Mouse (Mus musculus): Measurements from ENCODE around the gene Cisd2. TPM values are rescaled to one million over a fixed set of nuclear protein-coding genes. Genes with fewer than 3 reads are reported as not detected.

Cisd2 gene
- polyA plus RNA-seq, 1 experiment from 2014 or later = 70.2 TPM

Other genes starting within 250 kb of the Cisd2 start
- 5.4 and 7.4 TPM in 2 replicates for gene Cenpe, start 211.4 kb downstream of the Cisd2 start, polyA plus RNA-seq (2015; fragmentation: Nextera tagmentation; extraction: Ambion mirVana)
- 3.5 and 4.2 TPM in 2 replicates for gene Bdh2, start 142.7 kb downstream of the Cisd2 start, polyA plus RNA-seq (2015; fragmentation: Nextera tagmentation; extraction: Ambion mirVana)
- 1.5 and 1.9 TPM in 2 replicates for gene Slc9b2, start 116.2 kb downstream of the Cisd2 start, polyA plus RNA-seq (2015; fragmentation: Nextera tagmentation; extraction: Ambion mirVana)
- gene Slc9b1, start 75.9 kb downstream of the Cisd2 start, polyA plus RNA-seq (2015; fragmentation: Nextera tagmentation; extraction: Ambion mirVana) = not detected in 2 replicates
- 425 and 477 TPM in 2 replicates for gene Ube2d3, start 14.2 kb upstream of the Cisd2 start, polyA plus RNA-seq (2015; fragmentation: Nextera tagmentation; extraction: Ambion mirVana)
- gene Manba, start 61.7 kb upstream of the Cisd2 start, polyA plus RNA-seq (2015; fragmentation: Nextera tagmentation; extraction: Ambion mirVana) = 4.6 and 5.9 TPM in 2 replicates

All from neural tube, embryonic 13.5 days (tissue).